Mouse (Mus musculus): ENCODE data around the gene Brinp2.

Gene Brinp2

GRCm38 (mm10) chr1:158227239-158227638 is 128.9 kb downstream of the Brinp2 start:
- no peak for DNase-seq (ENCODE audit: extremely low spot score, low read depth, low spot score)

- no peak for DNase-seq (ENCODE audit: extremely low spot score, low read depth, low spot score)
These were observed 129.4 kb downstream of the Brinp2 start for GRCm38 (mm10) chr1:158226689-158227088.

DNA sequence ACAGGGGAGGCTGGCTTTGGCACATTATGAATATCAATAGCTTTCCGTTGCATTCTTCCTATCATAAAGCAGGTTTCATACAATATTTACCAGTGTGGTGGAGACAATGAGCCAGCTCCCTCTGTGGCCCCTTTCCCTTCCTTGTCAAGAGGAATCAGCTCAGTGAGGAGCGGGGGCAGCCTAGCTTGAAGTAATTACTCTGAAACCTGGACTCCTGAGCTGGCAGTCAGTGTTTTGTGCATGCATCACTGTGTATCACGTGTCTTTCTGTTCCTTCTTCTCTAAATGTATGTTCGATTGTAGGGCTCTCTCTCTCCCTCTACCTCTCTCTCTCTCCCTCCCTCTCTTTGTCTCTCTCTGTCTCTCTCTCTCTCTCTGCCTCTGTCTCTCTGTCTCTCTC is 135.1 kb downstream of the Brinp2 start:
- DNase-seq (ENCODE audit: extremely low spot score, low read depth, low spot score): no peak

- no peak for DNase-seq (ENCODE audit: extremely low spot score, low read depth, low spot score)
These were observed 136.0 kb downstream of the Brinp2 start for GRCm38 (mm10) chr1:158220148-158220547.

- no peak for DNase-seq (ENCODE audit: extremely low spot score, low read depth, low spot score)
These were observed 137.4 kb downstream of the Brinp2 start for GRCm38 (mm10) chr1:158218750-158219149.

GRCm38 (mm10) chr1:158218294-158218693 is 137.8 kb downstream of the Brinp2 start:
- DNase-seq (ENCODE audit: extremely low spot score, low read depth, low spot score): no peak

DNA sequence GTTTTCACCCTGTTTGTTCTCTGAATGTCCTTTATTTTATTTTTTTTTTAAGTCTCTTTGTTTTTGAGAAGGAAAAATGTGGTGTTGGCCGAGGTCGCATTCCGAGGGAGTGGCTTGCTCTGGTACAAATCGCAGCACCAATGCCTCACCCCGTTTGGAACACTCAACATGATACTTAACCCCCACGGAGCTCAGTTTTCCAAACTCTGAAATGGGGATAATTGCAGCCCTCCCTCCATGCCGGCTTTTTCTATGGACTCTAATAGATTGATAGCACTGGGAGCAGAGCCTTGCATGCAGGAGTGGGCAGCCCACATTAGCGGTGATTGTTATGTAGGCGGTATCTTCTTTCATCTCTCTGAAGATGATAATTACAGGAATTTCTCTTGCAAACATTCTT is 140.5 kb downstream of the Brinp2 start:
- no peak for DNase-seq (ENCODE audit: extremely low spot score, low read depth, low spot score)

- DNase-seq (ENCODE audit: extremely low spot score, low read depth, low spot score): no peak
These were observed 141.4 kb downstream of the Brinp2 start for GRCm38 (mm10) chr1:158214743-158215142.

DNA sequence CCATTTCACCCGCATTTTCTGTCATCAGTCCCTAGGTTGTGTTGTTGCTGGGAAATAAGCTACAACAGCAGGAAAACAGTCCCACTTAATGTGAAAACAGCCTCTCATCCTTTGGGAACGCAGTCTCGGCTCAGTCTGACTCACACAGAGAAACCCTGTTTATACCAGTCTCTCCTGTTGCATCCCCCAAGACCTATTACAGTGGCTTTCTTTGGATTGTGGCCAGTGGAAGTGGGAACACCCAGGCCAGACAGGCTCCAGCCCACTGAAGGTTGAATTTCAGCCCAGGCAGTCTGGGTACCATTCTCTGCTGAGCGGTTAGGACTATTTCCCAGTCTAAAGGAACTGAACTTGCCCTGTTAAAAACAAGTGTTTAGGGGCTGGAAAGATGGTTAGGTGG is 142.4 kb downstream of the Brinp2 start:
- no peak for DNase-seq (ENCODE audit: extremely low spot score, low read depth, low spot score)

GRCm38 (mm10) chr1:158207620-158208019 is 148.5 kb downstream of the Brinp2 start:
- no peak for DNase-seq (ENCODE audit: extremely low spot score, low read depth, low spot score)

DNA sequence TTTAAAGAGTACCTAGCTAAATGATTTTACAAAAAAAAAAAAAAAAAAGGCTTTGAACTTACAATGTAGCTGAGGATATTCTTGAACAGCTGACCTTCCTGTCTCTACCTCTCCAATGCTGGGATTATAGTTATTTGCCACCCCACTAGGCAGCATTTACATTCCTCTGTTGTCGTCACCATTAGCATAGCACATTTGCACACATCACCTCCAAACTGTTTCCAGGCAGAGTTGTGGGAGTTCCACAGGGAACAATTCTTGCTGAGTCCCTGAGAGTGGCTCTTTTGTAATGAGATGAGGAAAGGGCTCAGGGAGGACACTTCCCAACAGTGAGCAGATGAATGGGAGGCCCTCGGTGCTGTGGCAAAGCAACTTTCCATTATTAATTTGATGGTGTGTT is 153.2 kb downstream of the Brinp2 start:
- no peak for DNase-seq (ENCODE audit: extremely low spot score, low read depth, low spot score)

Data from hindlimb bud, embryonic 11.5 days (tissue).